ENCODE assay signal across 8 mouse cellular contexts in the genomic region with DNA sequence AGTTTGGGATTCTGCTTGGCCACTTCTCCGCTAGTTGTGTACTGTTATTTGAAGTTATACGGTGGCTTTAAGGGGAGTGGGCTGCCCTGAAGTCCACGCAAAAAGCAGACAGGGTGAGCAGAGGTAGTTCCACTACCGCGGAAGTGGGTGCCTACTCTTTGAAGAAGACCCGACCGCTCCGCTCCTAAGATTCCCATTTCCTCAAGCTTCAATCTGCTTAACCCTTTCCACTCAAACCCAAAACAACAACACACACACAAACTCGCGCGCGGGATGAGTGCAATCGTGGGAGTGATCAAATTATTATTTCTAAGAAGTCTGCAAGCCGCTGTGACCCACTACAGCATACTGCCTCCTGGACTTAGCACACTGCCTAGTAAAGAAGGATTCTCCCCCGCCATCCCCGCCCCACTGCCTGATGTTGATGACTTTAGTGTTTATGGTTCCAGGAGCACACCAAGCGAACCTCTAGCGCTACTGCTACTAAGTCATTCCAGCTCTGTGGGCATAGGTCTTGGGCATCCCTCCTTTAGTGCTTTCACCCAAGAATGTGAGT. TPM values are rescaled to one million over a fixed set of nuclear protein-coding genes. Genes with fewer than 3 reads are reported as not detected.
A peak's percentile ranks its signal among the peaks of the same experiment; 100 is the strongest.
DNase-seq lines count a peak whose midpoint lies in the region; ATAC-seq lines count a peak whose summit lies in the region.
"Had no signal": no experiment of that assay in that cellular context is flagged by ENCODE, and none has a peak within 500 bp of the region (broad histone marks: within the 10 kb centered on the region; RNA-seq: fewer than 3 reads in every experiment).

No protein-coding gene starts in this region.

- DNase-seq in liver: no peak
- peak; percentile 52 for DNase-seq in intestine, embryonic 14.5 days (ENCODE audit: low spot score)
- DNase-seq in retina, postnatal 1 day: peak; percentile 42
- no peak for DNase-seq in testis, postnatal 14 days (ENCODE audit: low spot score)
- DNase-seq in thymus, postnatal 0 days (ENCODE audit: low spot score): no peak

- H3K4me1 ChIP-seq in liver, embryonic 12.5 days: no peaks in the 10 kb centered on the region
- peaks cover 9% of the 10 kb centered on the region for H3K4me1 ChIP-seq in embryonic facial prominence, embryonic 15.5 days
- peaks cover 6% of the 10 kb centered on the region; the same call in 1 of the 2 replicates for H3K4me1 ChIP-seq in intestine, embryonic 14.5 days (replicated peaks; ENCODE audit: control insufficient read depth, insufficient read depth, low read length)

- H3K9ac ChIP-seq in liver, embryonic 12.5 days: no peak overlapping the region
- H3K9ac ChIP-seq in embryonic facial prominence, embryonic 15.5 days: peak overlapping the region; percentile 50
- H3K9ac ChIP-seq in intestine, embryonic 14.5 days (ENCODE audit: low read length): no peak overlapping the region

- ATAC-seq in liver, embryonic 12.5 days: no peak
- ATAC-seq in embryonic facial prominence, embryonic 15.5 days (ENCODE audit: insufficient number of reproducible peaks, low FRiP score, low TSS enrichment, low read depth): no peak
- ATAC-seq in intestine, embryonic 14.5 days (replicated peaks; ENCODE audit: low FRiP score, low TSS enrichment, low read depth): no peak

- H3K4me2 ChIP-seq in liver, embryonic 12.5 days: peak overlapping the region; percentile 69
- H3K4me2 ChIP-seq in embryonic facial prominence, embryonic 15.5 days (replicated peaks): peak overlapping the region; percentile 98
- peak overlapping the region; percentile 99 for H3K4me2 ChIP-seq in intestine, embryonic 14.5 days (ENCODE audit: low read length)

- H3K4me3 ChIP-seq in liver, embryonic 12.5 days: peak overlapping the region; percentile 48; the same call in 1 of the 2 replicates
- peak overlapping the region; percentile 65 for H3K4me3 ChIP-seq in embryonic facial prominence, embryonic 15.5 days (replicated peaks)
- peak overlapping the region; percentile 61 for H3K4me3 ChIP-seq in intestine, embryonic 14.5 days (ENCODE audit: low read depth, low read length)

- H3K9me3 ChIP-seq in liver, embryonic 12.5 days (replicated peaks): no peaks in the 10 kb centered on the region
- no peaks in the 10 kb centered on the region for H3K9me3 ChIP-seq in embryonic facial prominence, embryonic 15.5 days (replicated peaks)
- H3K9me3 ChIP-seq in intestine, embryonic 14.5 days (ENCODE audit: control insufficient read depth, low read length): no peaks in the 10 kb centered on the region

- H3K36me3 ChIP-seq in liver, embryonic 12.5 days: no peaks in the 10 kb centered on the region
- H3K36me3 ChIP-seq in embryonic facial prominence, embryonic 15.5 days: no peaks in the 10 kb centered on the region
- no peaks in the 10 kb centered on the region for H3K36me3 ChIP-seq in intestine, embryonic 14.5 days (ENCODE audit: control insufficient read depth, insufficient read depth, low read length)

- peaks cover 42% of the 10 kb centered on the region for H3K27me3 ChIP-seq in liver, embryonic 12.5 days (replicated peaks)
- H3K27me3 ChIP-seq in embryonic facial prominence, embryonic 15.5 days: peaks cover 21% of the 10 kb centered on the region
- peaks cover 44% of the 10 kb centered on the region for H3K27me3 ChIP-seq in intestine, embryonic 14.5 days (replicated peaks; ENCODE audit: control insufficient read depth, insufficient read depth, low read length)

- 2% methylated on average over 18 of the region's 18 CpGs for WGBS in liver, embryonic 12.5 days (ENCODE audit: insufficient replicate concordance)
- WGBS in embryonic facial prominence, embryonic 15.5 days: under 1% methylated on average over 18 of the region's 18 CpGs
- WGBS in intestine, embryonic 14.5 days: 0% methylated on average over 18 of the region's 18 CpGs

- no peak overlapping the region for H3K27ac ChIP-seq in liver, embryonic 12.5 days
- H3K27ac ChIP-seq in embryonic facial prominence, embryonic 15.5 days (replicated peaks): no peak overlapping the region
- H3K27ac ChIP-seq in intestine, embryonic 14.5 days (ENCODE audit: low read depth): no peak overlapping the region
- H3K27ac ChIP-seq: macrophage had no signal

RNA-seq across cellular contexts. Expression of gene Hs3st5, which starts 1.5 kb away (rescaled TPM):
- 0.05 TPM in 1 of 2 replicates, not detected in the other for polyA plus RNA-seq in liver, embryonic 12.5 days (2016; fragmentation: Nextera tagmentation; extraction: Ambion mirVana)
- polyA plus RNA-seq in embryonic facial prominence, embryonic 15.5 days (2015; fragmentation: Nextera tagmentation; extraction: Ambion mirVana): 4.7 and 5.6 TPM in 2 replicates
- polyA plus RNA-seq in intestine, embryonic 14.5 days (2014; fragmentation: Nextera tagmentation; extraction: Ambion mirVana): 0.76 and 0.83 TPM in 2 replicates
- 0.22 TPM in 2 replicates for polyA plus RNA-seq in thymus, postnatal 0 days (2015; fragmentation: Nextera tagmentation; extraction: Ambion mirVana)
- polyA plus RNA-seq: macrophage had no signal

Comparison
In these comparisons a context has a peak if more than half of its experiments do, and no peak if none do; other contexts are left out.
1. DNase-seq: peak in intestine, embryonic 14.5 days (single experiment) and retina, postnatal 1 day (single experiment); none in liver (single experiment), testis, postnatal 14 days (single experiment) and thymus, postnatal 0 days (single experiment).
2. Peak in every context shown above with its lines, with median percentiles within 50 percentile points of each other: H3K4me2 ChIP-seq and H3K4me3 ChIP-seq.